Mouse (Mus musculus) adipocyte (in vitro differentiated cells): Measurements from ENCODE around the gene Olfr450.
A peak's percentile ranks its signal among the peaks of the same experiment; 100 is the strongest.

Experiments used
- DNase-seq: peaks from one replicate; pipeline ENCODE4 v3.0.0-alpha.2; 2016; ENCODE audit warnings: low spot score

Olfr450 gene

GRCm38 (mm10) chr6:42811639-42812038 lies at the start of gene Olfr450:
Gene Olfr450 (plus strand): TSS chr6:42811939.
- no peak for DNase-seq

DNA sequence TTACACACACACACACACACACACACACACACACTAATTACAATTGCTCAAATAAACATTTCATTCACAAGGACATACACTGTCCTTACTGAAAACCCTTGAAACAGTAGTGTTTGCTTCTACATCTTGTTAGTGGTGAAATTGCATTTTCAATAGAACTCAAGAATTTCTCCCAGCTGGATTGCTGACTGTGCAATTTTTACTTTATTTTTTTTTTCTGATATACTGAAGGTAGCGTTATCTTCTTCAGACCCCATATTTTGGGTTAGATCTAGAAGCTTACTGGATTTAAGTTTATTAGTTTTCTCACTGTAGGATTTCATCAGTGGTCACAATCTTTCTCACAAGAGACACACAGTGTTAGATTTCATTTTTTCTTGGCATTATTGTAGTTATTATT lies 34.7 kb upstream of the Olfr450 start:
- DNase-seq: no peak

GRCm38 (mm10) chr6:42784793-42785192 lies 26.9 kb upstream of the Olfr450 start, which contains the start of gene Olfr452:
Gene Olfr452 (plus strand): TSS chr6:42785093.
- DNase-seq: no peak

GRCm38 (mm10) chr6:42790247-42790948 lies 21.3 kb upstream of the Olfr450 start:
- DNase-seq: no peak

DNA sequence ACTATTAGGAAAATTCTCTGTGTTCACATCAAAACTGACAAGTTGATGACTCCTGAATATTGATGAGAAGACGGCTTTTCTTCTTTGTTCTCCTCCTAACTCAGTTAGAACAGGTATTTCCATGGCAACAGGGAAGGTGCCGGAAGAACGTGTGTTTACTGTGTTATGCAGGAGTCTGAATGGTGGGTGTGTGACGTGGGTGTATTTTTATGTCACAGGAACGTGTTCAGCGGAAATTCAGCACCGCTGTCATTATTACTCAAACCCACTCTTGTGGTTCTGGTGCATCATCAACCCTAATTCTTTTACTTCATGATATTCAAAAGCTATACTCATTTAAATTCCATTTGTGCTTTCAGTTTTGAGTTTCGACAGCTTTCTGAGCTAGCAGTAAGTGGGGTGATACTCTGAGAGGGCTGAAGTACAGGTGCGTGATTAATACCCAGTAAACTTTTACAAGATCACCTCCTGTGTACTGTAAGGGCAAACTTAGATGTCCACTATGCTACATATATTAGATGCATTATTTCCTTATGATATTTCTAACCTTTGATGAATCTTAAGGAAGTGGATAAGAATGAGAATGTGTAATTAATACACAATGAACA lies 20.7 kb upstream of the Olfr450 start:
- no peak for DNase-seq

- DNase-seq: no peak
These were observed 16.8 kb upstream of the Olfr450 start for GRCm38 (mm10) chr6:42794982-42795381.

- no peak for DNase-seq
These were observed 22.3 kb downstream of the Olfr450 start, which contains the start of gene Olfr449 for GRCm38 (mm10) chr6:42834084-42834483. Gene Olfr449 (plus strand): TSS chr6:42834384.

DNA sequence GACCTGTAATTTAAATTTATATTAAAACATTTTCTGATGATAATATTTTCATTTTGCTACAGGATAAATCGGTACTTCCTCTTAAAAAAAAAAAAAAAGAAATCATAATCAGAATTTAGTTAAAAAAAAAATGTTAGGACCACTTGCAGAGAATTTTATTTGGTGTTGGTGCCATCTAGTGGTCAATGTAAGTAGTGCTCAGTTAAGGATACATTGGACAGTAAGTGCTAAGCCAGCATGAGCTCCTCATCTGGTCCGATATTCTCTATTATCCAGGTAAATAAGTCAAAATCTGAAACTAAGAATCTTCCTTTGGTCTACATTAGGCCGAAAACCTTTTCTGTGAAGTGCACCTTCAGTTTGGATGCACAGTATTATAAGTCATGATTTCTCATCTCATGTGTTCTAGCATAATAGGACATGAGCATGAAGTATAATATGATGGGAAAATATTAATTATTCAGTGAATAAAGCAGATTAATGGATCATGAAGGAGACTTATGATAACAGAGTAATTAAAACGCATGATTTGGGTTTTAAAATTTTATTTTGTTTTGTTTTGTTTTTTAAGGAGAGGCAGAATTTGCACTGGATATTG lies 48.6 kb downstream of the Olfr450 start:
- DNase-seq: peak; percentile 88
